In the genomic region with DNA sequence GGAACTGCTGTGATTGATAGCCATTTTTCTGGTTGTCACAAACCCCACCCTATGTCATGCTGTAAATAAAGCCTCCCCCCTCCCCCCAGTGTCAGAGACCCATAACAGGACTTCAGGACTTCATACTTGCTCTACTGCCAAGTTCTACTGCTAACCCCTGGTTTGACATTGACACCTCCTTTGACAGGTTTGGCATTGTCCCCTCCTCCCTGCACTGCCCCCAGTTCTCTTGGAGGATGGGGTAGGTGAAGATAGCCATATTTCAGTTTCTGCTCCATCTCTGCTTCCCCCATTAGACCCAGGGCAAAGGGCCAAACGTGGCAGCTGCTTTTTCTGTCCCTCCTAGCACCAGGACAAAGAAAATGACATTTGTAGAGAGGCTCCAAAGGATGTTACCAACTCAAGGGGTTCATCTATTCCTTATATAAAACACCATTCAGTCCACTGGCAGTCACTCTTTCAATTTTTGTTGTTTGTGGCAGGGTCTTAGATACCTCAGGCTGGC, we compare ENCODE assay signal across 16 mouse cellular contexts. TPM values are rescaled to one million over a fixed set of nuclear protein-coding genes. Genes with fewer than 3 reads are reported as not detected.
DNase-seq lines count a peak whose midpoint lies in the region; ATAC-seq lines count a peak whose summit lies in the region.
"Had no signal": no experiment of that assay in that cellular context is flagged by ENCODE, and none has a peak within 500 bp of the region (broad histone marks: within the 10 kb centered on the region; RNA-seq: fewer than 3 reads in every experiment).

No protein-coding gene starts in this region.

- H3K4me1 ChIP-seq in heart, embryonic 11.5 days (ENCODE audit: control insufficient read depth, insufficient read depth, low read length): peaks cover 16% of the 10 kb centered on the region
- H3K4me1 ChIP-seq in limb, embryonic 12.5 days (replicated peaks): peaks cover 50% of the 10 kb centered on the region
- H3K4me1 ChIP-seq in liver, embryonic 11.5 days (replicated peaks; ENCODE audit: control insufficient read depth, insufficient read depth, low read length): peaks cover 22% of the 10 kb centered on the region

- no peak overlapping the region for H3K27ac ChIP-seq in heart, embryonic 11.5 days (ENCODE audit: low read depth, low read length)
- H3K27ac ChIP-seq in limb, embryonic 12.5 days: 0 out of 2 replicates have a peak overlapping the region, but pooled peaks have one; percentile 37
- no peak overlapping the region for H3K27ac ChIP-seq in liver, embryonic 11.5 days (ENCODE audit: low read depth, low read length)
- H3K27ac ChIP-seq: hindbrain, embryonic 15.5 days had no signal

- intact Hi-C loops in left cerebral cortex, postnatal 4 days (cut with DNase I): loop anchor here (5.0 kb wide), 1 partner anchor 234 kb away; no protein-coding TSS in a partner anchor

- no peak overlapping the region for H3K9ac ChIP-seq in heart, embryonic 11.5 days (ENCODE audit: low read depth, low read length)
- H3K9ac ChIP-seq in limb, embryonic 12.5 days (replicated peaks): no peak overlapping the region
- no peak overlapping the region for H3K9ac ChIP-seq in liver, embryonic 11.5 days (ENCODE audit: low read depth, low read length)
- H3K9ac ChIP-seq: forebrain, embryonic 13.5 days; forebrain, postnatal 0 days; hindbrain, embryonic 15.5 days had no signal

- DNase-seq in heart, adult 11 months: peak; percentile 91
- no peak for DNase-seq in heart, adult 18-20 months
- peak; percentile 33 for DNase-seq in heart, postnatal 4 days
- DNase-seq in left cerebral cortex, postnatal 4 days: peak; percentile 77
- DNase-seq in left cerebral cortex, adult 8-10 months (ENCODE audit: low spot score in 2 of 2): no peak
- no peak for DNase-seq in liver, embryonic 11.5 days (ENCODE audit: low spot score)
- DNase-seq: adrenal gland, adult 2 months; adrenal gland, postnatal 25 days; cerebellum, adult 18-20 months; forebrain, postnatal 0 days; gastrocnemius, postnatal 14 days had no signal

- no peak overlapping the region for H3K4me3 ChIP-seq in heart, embryonic 11.5 days (ENCODE audit: low read depth, low read length)
- H3K4me3 ChIP-seq in limb, embryonic 12.5 days (replicated peaks): no peak overlapping the region
- no peak overlapping the region for H3K4me3 ChIP-seq in liver, embryonic 11.5 days (ENCODE audit: low read depth, low read length)
- H3K4me3 ChIP-seq: forebrain, embryonic 13.5 days; hindbrain, embryonic 15.5 days had no signal

- no peaks in the 10 kb centered on the region; the same call in 1 of the 2 replicates for H3K27me3 ChIP-seq in heart, embryonic 11.5 days (ENCODE audit: control insufficient read depth, insufficient read depth, low read length)
- H3K27me3 ChIP-seq in limb, embryonic 12.5 days: no peaks in the 10 kb centered on the region
- no peaks in the 10 kb centered on the region; the same call in 1 of the 2 replicates for H3K27me3 ChIP-seq in liver, embryonic 11.5 days (replicated peaks; ENCODE audit: control insufficient read depth, insufficient read depth, low read length)
- H3K27me3 ChIP-seq: hindbrain, embryonic 15.5 days had no signal

- WGBS in heart, embryonic 11.5 days (ENCODE audit: insufficient replicate concordance): 44% methylated on average over 1 of the region's 1 CpGs
- 60% methylated on average over 1 of the region's 1 CpGs for WGBS in limb, embryonic 12.5 days
- 39% methylated on average over 1 of the region's 1 CpGs for WGBS in liver, embryonic 11.5 days

- ATAC-seq in heart, embryonic 11.5 days (replicated peaks; ENCODE audit: insufficient number of reproducible peaks, low FRiP score, low TSS enrichment): no peak
- no peak for ATAC-seq in limb, embryonic 12.5 days (ENCODE audit: insufficient number of reproducible peaks, insufficient read depth, low FRiP score, low TSS enrichment, low read depth)
- no peak for ATAC-seq in liver, embryonic 11.5 days (replicated peaks; ENCODE audit: low FRiP score)
- ATAC-seq: forebrain, embryonic 13.5 days; forebrain, postnatal 0 days; intestine, embryonic 16.5 days had no signal

- no peak overlapping the region for H3K4me2 ChIP-seq in heart, embryonic 11.5 days
- H3K4me2 ChIP-seq in limb, embryonic 12.5 days: no peak overlapping the region
- no peak overlapping the region for H3K4me2 ChIP-seq in liver, embryonic 11.5 days
- H3K4me2 ChIP-seq: forebrain, embryonic 13.5 days; hindbrain, embryonic 15.5 days had no signal

- H3K36me3 ChIP-seq in heart, embryonic 11.5 days (ENCODE audit: control insufficient read depth, insufficient read depth, low read length): no peaks in the 10 kb centered on the region
- no peaks in the 10 kb centered on the region for H3K36me3 ChIP-seq in limb, embryonic 12.5 days
- no peaks in the 10 kb centered on the region for H3K36me3 ChIP-seq in liver, embryonic 11.5 days (ENCODE audit: control insufficient read depth, insufficient read depth, low read length)
- H3K36me3 ChIP-seq: hindbrain, embryonic 15.5 days had no signal

- H3K9me3 ChIP-seq in heart, embryonic 11.5 days (replicated peaks; ENCODE audit: control insufficient read depth, low read length): no peaks in the 10 kb centered on the region
- H3K9me3 ChIP-seq in limb, embryonic 12.5 days: no peaks in the 10 kb centered on the region
- H3K9me3 ChIP-seq in liver, embryonic 11.5 days (ENCODE audit: control insufficient read depth, low read length): no peaks in the 10 kb centered on the region
- H3K9me3 ChIP-seq: forebrain, embryonic 13.5 days; hindbrain, embryonic 15.5 days had no signal

RNA-seq across cellular contexts. Expression of gene Shb, which starts 1.2 kb away (rescaled TPM):
- 10 to 100 TPM; 32.5 to 45.3 TPM for total RNA-seq in heart, adult 18-20 months (2021)
- 10 to 100 TPM; 69.3 to 70.9 TPM for total RNA-seq in heart, postnatal 4 days (2021)
- polyA plus RNA-seq in heart, embryonic 11.5 days (2014; fragmentation: Nextera tagmentation; extraction: Ambion mirVana): 9.2 and 11.1 TPM in 2 replicates
- 10 to 100 TPM; 23.0 to 25.6 TPM for total RNA-seq in left cerebral cortex, postnatal 4 days (2021)
- total RNA-seq in left cerebral cortex, adult 8-10 months (2022): 10 to 100 TPM; 17.1 to 20.0 (median 18.9) TPM
- 6.6 and 8.3 TPM in 2 replicates for polyA plus RNA-seq in limb, embryonic 12.5 days (2016; fragmentation: Nextera tagmentation; extraction: Ambion mirVana)
- 6.1 and 6.2 TPM in 2 replicates for polyA plus RNA-seq in liver, embryonic 11.5 days (2014; fragmentation: Nextera tagmentation; extraction: Ambion mirVana)

Comparison
In these comparisons a context has a peak if more than half of its experiments do, and no peak if none do; other contexts are left out.
1. DNase-seq: peak in heart, adult 11 months (single experiment), heart, postnatal 4 days (single experiment) and left cerebral cortex, postnatal 4 days (single experiment); none in heart, adult 18-20 months (0 of 2), left cerebral cortex, adult 8-10 months (0 of 2) and liver, embryonic 11.5 days (single experiment).